Mouse (Mus musculus): ENCODE data around the gene Olfr784.
"Not testable (repeated sequence)": the region's sequence is repeated elsewhere in the genome, so short reads cannot be mapped to it uniquely, and the experiment has no call there.

Olfr784 gene

DNA sequence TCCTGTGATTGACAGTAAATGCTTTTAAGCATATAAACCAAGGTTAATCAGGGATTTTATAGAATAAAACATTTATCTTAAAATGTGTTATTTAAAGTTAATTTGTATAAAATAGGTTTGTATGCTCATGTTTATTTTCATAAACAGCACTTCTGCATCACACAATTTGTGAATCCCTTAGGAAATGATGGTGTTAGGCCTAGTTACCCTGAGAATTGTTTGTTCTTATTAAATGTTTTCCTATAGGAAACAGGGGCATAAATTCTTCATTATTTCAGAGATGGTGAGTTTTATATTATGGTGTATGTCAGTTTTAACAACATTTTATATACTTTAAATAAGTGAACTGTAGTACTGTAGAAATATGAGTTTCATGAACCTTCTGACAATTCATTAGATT is at the start of gene Olfr784:
Gene Olfr784 (plus strand): TSS at position 301 of the 400 bp plus-strand sequence.
- no peak for DNase-seq (ENCODE audit: low read depth, low spot score)

- DNase-seq (ENCODE audit: low read depth, low spot score), result no peak
Measured at GRCm38 (mm10) chr10:129348550-129348949, 35.3 kb upstream of the Olfr784 start, which contains the start of gene Olfr782. Olfr782 (plus strand) TSS chr10:129348850.

- DNase-seq (ENCODE audit: low read depth, low spot score), result not testable (repeated sequence)
Measured at GRCm38 (mm10) chr10:129352475-129352874, 31.4 kb upstream of the Olfr784 start.

GRCm38 (mm10) chr10:129356496-129356895 is 27.4 kb upstream of the Olfr784 start:
- not testable (repeated sequence) for DNase-seq (ENCODE audit: low read depth, low spot score)

- no peak for DNase-seq (ENCODE audit: low read depth, low spot score)
Measured at GRCm38 (mm10) chr10:129357307-129357706, 26.6 kb upstream of the Olfr784 start.

DNA sequence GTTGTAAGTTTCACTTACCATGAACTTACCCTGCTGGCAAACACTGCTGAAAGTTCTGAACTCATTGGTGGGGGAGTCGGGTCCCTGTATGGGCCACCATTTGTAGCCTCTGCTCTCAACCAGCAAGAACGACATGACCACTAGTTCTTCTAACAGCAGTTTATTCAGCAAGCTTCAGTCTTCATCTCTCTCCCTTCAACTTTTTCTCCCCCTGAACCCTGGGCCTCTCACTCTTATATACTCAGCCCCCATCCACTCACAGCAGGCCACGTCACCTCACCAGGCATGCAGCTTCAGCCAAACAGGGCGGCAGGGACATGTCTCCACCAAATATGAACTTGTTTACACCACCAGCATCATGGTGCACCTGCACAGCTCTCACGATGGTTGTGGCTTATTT is 9.8 kb upstream of the Olfr784 start:
- not testable (repeated sequence) for DNase-seq (ENCODE audit: low read depth, low spot score)

GRCm38 (mm10) chr10:129400892-129401291 is 17.0 kb downstream of the Olfr784 start:
- DNase-seq (ENCODE audit: low read depth, low spot score), result no peak

DNA sequence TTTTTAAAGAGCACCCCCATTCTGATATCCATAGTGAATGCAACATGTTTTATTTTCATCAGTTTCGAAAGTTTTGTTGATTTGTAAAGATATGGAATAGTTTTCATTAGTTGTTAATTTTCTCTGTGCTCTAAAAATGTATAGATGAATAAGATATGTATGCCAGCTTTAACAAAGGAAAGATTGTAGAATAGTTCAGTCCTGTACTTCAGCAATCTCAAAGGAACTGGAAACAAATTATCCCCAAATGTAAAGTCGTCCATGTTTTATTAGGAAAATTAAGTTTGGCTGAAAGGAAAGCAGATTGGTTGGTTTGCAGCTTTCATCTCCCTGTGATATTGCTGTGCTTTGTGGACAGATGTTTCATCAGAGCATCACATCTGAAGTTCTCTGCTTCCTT is 21.2 kb downstream of the Olfr784 start, which contains the start of gene Olfr785:
Gene Olfr785 (plus strand): TSS at position 301 of the 400 bp plus-strand sequence.
- no peak for DNase-seq (ENCODE audit: low read depth, low spot score)

DNA sequence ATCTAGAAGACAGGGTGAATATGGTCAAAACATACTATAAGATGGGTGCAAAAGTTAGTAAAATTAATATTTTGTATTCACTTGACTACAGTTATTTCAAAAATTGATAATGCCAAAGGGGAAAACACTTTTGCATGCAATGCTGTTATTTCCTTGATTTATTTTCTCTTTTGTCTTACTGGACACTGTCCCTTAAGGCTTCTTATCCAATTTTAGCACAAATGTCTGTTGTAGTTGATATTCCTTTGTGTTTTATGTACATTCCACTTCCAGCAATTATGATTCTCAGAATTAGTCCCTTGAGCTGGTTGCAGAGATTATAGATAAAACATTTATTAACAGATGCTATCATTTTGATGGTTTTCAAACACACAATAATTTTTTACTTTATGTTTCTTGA is 43.1 kb downstream of the Olfr784 start, which contains the start of gene Olfr786:
Gene Olfr786 (plus strand): TSS at position 301 of the 400 bp plus-strand sequence.
- no peak for DNase-seq (ENCODE audit: low read depth, low spot score)

Measured in brain, adult 2 months (tissue).